Comparison of ENCODE assay signal across 7 mouse cellular contexts in the genomic region with DNA sequence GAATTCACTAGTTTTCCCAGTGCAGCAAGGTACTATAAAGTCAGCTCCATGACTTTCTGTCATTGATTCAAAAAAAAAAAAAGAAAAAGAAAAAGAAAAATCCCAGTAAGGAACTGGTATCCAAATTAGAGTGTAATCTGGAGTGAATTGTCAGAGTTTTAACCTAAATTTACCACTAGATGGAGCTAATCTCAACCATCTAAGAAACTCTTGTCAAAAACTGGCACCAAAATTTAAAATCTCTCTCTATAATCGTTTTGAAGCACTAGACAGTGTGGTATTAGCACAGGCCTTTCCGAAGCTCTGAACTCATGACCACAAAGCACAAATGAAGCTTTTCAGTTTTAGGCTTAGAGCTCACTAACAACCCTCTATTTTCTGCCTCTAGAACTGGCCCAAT. TPM values are rescaled to one million over a fixed set of nuclear protein-coding genes. Genes with fewer than 3 reads are reported as not detected.
DNase-seq lines count a peak whose midpoint lies in the region; ATAC-seq lines count a peak whose summit lies in the region.

No protein-coding gene starts in this region.

- DNase-seq in kidney, adult 9 months: peak; percentile 24
- DNase-seq in kidney, postnatal 10 days: no peak
- DNase-seq in 416B (ENCODE audit: low read depth): peak; percentile 71
- peak; percentile 11 for DNase-seq in c-Kit-positive CD71-positive TER-119-negative erythroid progenitor cells, embryonic 14.5 days (ENCODE audit: low read depth)
- no peak for DNase-seq in natural killer cell, adult 2 months (ENCODE audit: low spot score in 2 of 2)
- DNase-seq in cerebellum, adult 9-11 months: no peak

- ATAC-seq in CD4-positive, CD25-positive, alpha-beta regulatory T cell, adult 4 months: peak; percentile 53

RNA-seq across cellular contexts. Expression of a gene that starts 36.2 kb away (rescaled TPM):
- polyA plus RNA-seq in CD4-positive, CD25-positive, alpha-beta regulatory T cell, adult 4 months (2017; shearing (Covaris generic)): under 1 TPM in 1 of 2 experiments, not detected in 1; 0.32 TPM

RNA-seq across cellular contexts. Expression of a gene that starts 44.0 kb away (rescaled TPM):
- 100 to 1,000 TPM; 630 to 632 TPM for polyA plus RNA-seq in CD4-positive, CD25-positive, alpha-beta regulatory T cell, adult 4 months (2017; shearing (Covaris generic))

Comparison
In these comparisons a context has a peak if more than half of its experiments do, and no peak if none do; other contexts are left out.
1. DNase-seq: peak in kidney, adult 9 months (single experiment), 416B (single experiment) and c-Kit-positive CD71-positive TER-119-negative erythroid progenitor cells, embryonic 14.5 days (single experiment); none in kidney, postnatal 10 days (single experiment), natural killer cell, adult 2 months (0 of 2) and cerebellum, adult 9-11 months (single experiment).